Comparison of ENCODE assay signal across 8 mouse cellular contexts in the genomic region with DNA sequence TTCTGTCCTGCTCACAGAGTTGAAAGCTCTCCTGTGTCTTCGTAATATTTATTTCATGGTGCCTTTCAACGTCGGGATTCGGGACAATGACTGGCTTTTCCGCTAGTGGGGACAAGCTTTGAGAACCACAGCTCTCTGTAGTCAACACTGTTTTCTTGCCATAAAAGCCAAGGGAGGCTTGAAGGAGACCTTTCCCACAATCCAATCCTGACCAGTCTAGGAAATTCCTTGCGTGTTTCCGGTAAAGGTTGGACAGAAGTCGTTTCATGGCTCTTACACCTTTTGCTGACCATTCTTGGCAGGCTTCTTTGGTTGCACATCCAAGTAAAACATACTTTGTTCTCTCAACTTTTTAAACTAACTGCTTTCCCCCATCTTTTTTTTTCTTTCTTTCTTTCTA.
A peak's percentile ranks its signal among the peaks of the same experiment; 100 is the strongest.
DNase-seq lines count a peak whose midpoint lies in the region; ATAC-seq lines count a peak whose summit lies in the region.

No protein-coding gene starts in this region.

- H3K27ac ChIP-seq in brown adipose tissue, adult 24 weeks (replicated peaks; ENCODE audit: low read depth, low read length): peak overlapping the region; percentile 93
- H3K27ac ChIP-seq in hindbrain, embryonic 16.5 days (ENCODE audit: low read depth, low read length): peak overlapping the region; percentile 96; the same call in 1 of the 2 replicates
- no peak overlapping the region for H3K27ac ChIP-seq in midbrain, embryonic 11.5 days (ENCODE audit: low read depth, low read length)

- H3K9me3 ChIP-seq in hindbrain, embryonic 16.5 days (ENCODE audit: control insufficient read depth, low read length): no peaks in the 10 kb centered on the region
- H3K9me3 ChIP-seq in midbrain, embryonic 11.5 days (ENCODE audit: control insufficient read depth, low read length): no peaks in the 10 kb centered on the region

- no peaks in the 10 kb centered on the region for H3K27me3 ChIP-seq in hindbrain, embryonic 16.5 days (replicated peaks; ENCODE audit: control insufficient read depth, insufficient read depth, low read length)
- H3K27me3 ChIP-seq in midbrain, embryonic 11.5 days (ENCODE audit: control insufficient read depth, insufficient read depth, low read length): no peaks in the 10 kb centered on the region

- peak overlapping the region; percentile 96; the same call in 1 of the 2 replicates for H3K9ac ChIP-seq in hindbrain, embryonic 16.5 days (ENCODE audit: low read depth, low read length)
- H3K9ac ChIP-seq in midbrain, embryonic 11.5 days (ENCODE audit: low read length): 0 out of 2 replicates have a peak overlapping the region, but pooled peaks have one; percentile 1

- no peak for ATAC-seq in hindbrain, embryonic 16.5 days
- ATAC-seq in midbrain, embryonic 11.5 days (ENCODE audit: low FRiP score): no peak

- WGBS in hindbrain, embryonic 16.5 days: 73% methylated on average over 8 of the region's 8 CpGs
- WGBS in midbrain, embryonic 11.5 days: 85% methylated on average over 8 of the region's 8 CpGs

- no peaks in the 10 kb centered on the region for H3K36me3 ChIP-seq in hindbrain, embryonic 16.5 days (ENCODE audit: control insufficient read depth, insufficient read depth, low read length)
- H3K36me3 ChIP-seq in midbrain, embryonic 11.5 days (ENCODE audit: control insufficient read depth, insufficient read depth, low read length): no peaks in the 10 kb centered on the region

- H3K4me2 ChIP-seq in hindbrain, embryonic 16.5 days (ENCODE audit: low read length): peak overlapping the region; percentile 83
- peak overlapping the region; percentile 86; the same call in 1 of the 2 replicates for H3K4me2 ChIP-seq in midbrain, embryonic 11.5 days

- peaks cover 3% of the 10 kb centered on the region for H3K4me1 ChIP-seq in brown adipose tissue, adult 24 weeks (ENCODE audit: control insufficient read depth, insufficient read depth, insufficient read length, low read length)
- peaks cover 22% of the 10 kb centered on the region for H3K4me1 ChIP-seq in hindbrain, embryonic 16.5 days (ENCODE audit: control insufficient read depth, insufficient read depth, low read depth, low read length)
- H3K4me1 ChIP-seq in midbrain, embryonic 11.5 days (ENCODE audit: control insufficient read depth, insufficient read depth, low read length): peaks cover 13% of the 10 kb centered on the region

- peak overlapping the region; percentile 87 for H3K4me3 ChIP-seq in brown adipose tissue, adult 24 weeks (ENCODE audit: insufficient read depth, low read depth, low read length)
- peak overlapping the region; percentile 87 for H3K4me3 ChIP-seq in hindbrain, embryonic 16.5 days (ENCODE audit: low read length)
- no peak overlapping the region for H3K4me3 ChIP-seq in midbrain, embryonic 11.5 days (ENCODE audit: low read depth, low read length)

- intact Hi-C loops in heart, postnatal 36 days (cut with DNase I): no loop called here

- DNase-seq in heart, adult 11 months: peak; percentile 93
- DNase-seq in heart, postnatal 36 days: no peak
- no peak for DNase-seq in midbrain, embryonic 11.5 days (ENCODE audit: low spot score, missing footprints)
- DNase-seq in layer of hippocampus, adult 9-11 months: no peak
- DNase-seq in adipocyte (ENCODE audit: low spot score): no peak
- DNase-seq in spleen, postnatal 14 days (ENCODE audit: low spot score in 2 of 2): no peak
